Mouse (Mus musculus): ENCODE data around the gene Slc35e1. TPM values are rescaled to one million over a fixed set of nuclear protein-coding genes. Genes with fewer than 3 reads are reported as not detected.

Gene Slc35e1
- total and polyA plus RNA-seq, 2 experiments, result 20.0 to 59.8 TPM

- TF ChIP-seq POLR2A (IDR thresholded peaks at IDR 0.05; ENCODE audit: extremely low read depth, insufficient read depth, low read length) (no peak), CTCF (IDR thresholded peaks at IDR 0.05; ENCODE audit: low read depth, low read length) (no peak)
- Histone ChIP-seq H3K4me1 (ENCODE audit: control insufficient read depth, insufficient read depth, low read length) (peaks cover 33% of the 10 kb centered on the region), H3K4me3 (ENCODE audit: insufficient read depth, low read depth, low read length) (no peak overlapping the region; the same call in 1 of the 2 replicates), H3K79me2 (ENCODE audit: control insufficient read depth, insufficient read depth, low read length) (peaks cover 33% of the 10 kb centered on the region), H3K27me3 (ENCODE audit: control insufficient read depth, insufficient read depth, low read length) (no peaks in the 10 kb centered on the region), H3K9ac (ENCODE audit: low read depth, low read length) (peak overlapping the region; percentile 13; the same call in 1 of the 2 replicates), H3K36me3 (ENCODE audit: control insufficient read depth, insufficient read depth, low read length) (no peaks in the 10 kb centered on the region), H3K27ac (replicated peaks; ENCODE audit: insufficient read depth, low read depth, low read length) (peak overlapping the region; percentile 71)
- WGBS, result 48% methylated on average over 23 of the region's 23 CpGs
- peak; percentile 94 for DNase-seq (ENCODE audit: extremely low read depth, low read depth, low spot score)
Observed at GRCm38 (mm10) chr8:72495411-72496111, 3.1 kb upstream of the Slc35e1 start.

GRCm38 (mm10) chr8:72493381-72493780 is 967 bp upstream of the Slc35e1 start:
- peaks cover 31% of the 10 kb centered on the region for H3K4me1 ChIP-seq (ENCODE audit: control insufficient read depth, insufficient read depth, low read length)
- H3K4me3 ChIP-seq (ENCODE audit: insufficient read depth, low read depth, low read length), result peak overlapping the region; percentile 58
- H3K79me2 ChIP-seq (ENCODE audit: control insufficient read depth, insufficient read depth, low read length), result peaks cover 33% of the 10 kb centered on the region
- DNase-seq (ENCODE audit: extremely low read depth, low read depth, low spot score), result no peak
- WGBS, result 8% methylated on average over 8 of the region's 8 CpGs
- TF ChIP-seq POLR2A (IDR thresholded peaks at IDR 0.05; ENCODE audit: extremely low read depth, insufficient read depth, low read length) (no peak), CTCF (IDR thresholded peaks at IDR 0.05; ENCODE audit: low read depth, low read length) (no peak)
- peak overlapping the region; percentile 76 for H3K9ac ChIP-seq (ENCODE audit: low read depth, low read length)
- H3K27ac ChIP-seq (replicated peaks; ENCODE audit: insufficient read depth, low read depth, low read length), result peak overlapping the region; percentile 87
- no peaks in the 10 kb centered on the region for H3K36me3 ChIP-seq (ENCODE audit: control insufficient read depth, insufficient read depth, low read length)
- no peaks in the 10 kb centered on the region for H3K27me3 ChIP-seq (ENCODE audit: control insufficient read depth, insufficient read depth, low read length)

- Histone ChIP-seq H3K4me1 (ENCODE audit: control insufficient read depth, insufficient read depth, low read length) (peaks cover 31% of the 10 kb centered on the region), H3K9ac (ENCODE audit: low read depth, low read length) (peak overlapping the region; percentile 76), H3K36me3 (ENCODE audit: control insufficient read depth, insufficient read depth, low read length) (0 out of 2 replicates have a peak, but pooled peaks cover under 1% of the 10 kb centered on the region), H3K79me2 (ENCODE audit: control insufficient read depth, insufficient read depth, low read length) (peaks cover 29% of the 10 kb centered on the region), H3K4me3 (ENCODE audit: insufficient read depth, low read depth, low read length) (peak overlapping the region; percentile 72), H3K27ac (replicated peaks; ENCODE audit: insufficient read depth, low read depth, low read length) (peak overlapping the region; percentile 87), H3K27me3 (ENCODE audit: control insufficient read depth, insufficient read depth, low read length) (no peaks in the 10 kb centered on the region)
- TF ChIP-seq POLR2A (IDR thresholded peaks at IDR 0.05; ENCODE audit: extremely low read depth, insufficient read depth, low read length) (0 out of 2 replicates have a peak, but pooled peaks have one; percentile 14), CTCF (IDR thresholded peaks at IDR 0.05; ENCODE audit: low read depth, low read length) (no peak)
- under 1% methylated on average over 53 of the region's 56 CpGs for WGBS
- DNase-seq (ENCODE audit: extremely low read depth, low read depth, low spot score), result peak; percentile 90
Observed at GRCm38 (mm10) chr8:72492622-72493081, 238 bp upstream of the Slc35e1 start.

GRCm38 (mm10) chr8:72491017-72491416 is 1.4 kb downstream of the Slc35e1 start:
- peaks cover 14% of the 10 kb centered on the region; the same call in 1 of the 2 replicates for H3K79me2 ChIP-seq (ENCODE audit: control insufficient read depth, insufficient read depth, low read length)
- no peak overlapping the region for H3K9ac ChIP-seq (ENCODE audit: low read depth, low read length)
- peaks cover 27% of the 10 kb centered on the region for H3K4me1 ChIP-seq (ENCODE audit: control insufficient read depth, insufficient read depth, low read length)
- H3K4me3 ChIP-seq (ENCODE audit: insufficient read depth, low read depth, low read length), result no peak overlapping the region
- no peak for DNase-seq (ENCODE audit: extremely low read depth, low read depth, low spot score)
- TF ChIP-seq CTCF (IDR thresholded peaks at IDR 0.05; ENCODE audit: low read depth, low read length) (no peak), POLR2A (IDR thresholded peaks at IDR 0.05; ENCODE audit: extremely low read depth, insufficient read depth, low read length) (no peak)
- H3K27ac ChIP-seq (replicated peaks; ENCODE audit: insufficient read depth, low read depth, low read length), result no peak overlapping the region
- WGBS, result 57% methylated on average over 2 of the region's 2 CpGs
- H3K36me3 ChIP-seq (ENCODE audit: control insufficient read depth, insufficient read depth, low read length), result 0 out of 2 replicates have a peak, but pooled peaks cover 2% of the 10 kb centered on the region
- H3K27me3 ChIP-seq (ENCODE audit: control insufficient read depth, insufficient read depth, low read length), result no peaks in the 10 kb centered on the region

GRCm38 (mm10) chr8:72487014-72487413 is 5.4 kb downstream of the Slc35e1 start:
- no peaks in the 10 kb centered on the region for H3K27me3 ChIP-seq (ENCODE audit: control insufficient read depth, insufficient read depth, low read length)
- H3K9ac ChIP-seq (ENCODE audit: low read depth, low read length), result no peak overlapping the region
- no peak overlapping the region for H3K27ac ChIP-seq (replicated peaks; ENCODE audit: insufficient read depth, low read depth, low read length)
- H3K79me2 ChIP-seq (ENCODE audit: control insufficient read depth, insufficient read depth, low read length), result peaks cover 11% of the 10 kb centered on the region; the same call in 1 of the 2 replicates
- TF ChIP-seq POLR2A (IDR thresholded peaks at IDR 0.05; ENCODE audit: extremely low read depth, insufficient read depth, low read length), result no peak
- no peak for TF ChIP-seq CTCF (IDR thresholded peaks at IDR 0.05; ENCODE audit: low read depth, low read length)
- peaks cover 7% of the 10 kb centered on the region for H3K4me1 ChIP-seq (ENCODE audit: control insufficient read depth, insufficient read depth, low read length)
- H3K36me3 ChIP-seq (ENCODE audit: control insufficient read depth, insufficient read depth, low read length), result peaks cover 11% of the 10 kb centered on the region; the same call in 1 of the 2 replicates
- DNase-seq (ENCODE audit: extremely low read depth, low read depth, low spot score), result no peak
- no peak overlapping the region for H3K4me3 ChIP-seq (ENCODE audit: insufficient read depth, low read depth, low read length)
